Mouse (Mus musculus) heart, postnatal 0 days (tissue): ENCODE data around the gene Fgd6.

Experiments
- CTCF ChIP-seq: IDR thresholded peaks from 2 replicates; pipeline ENCODE4 v1.5.1; 2016; ENCODE audit warnings: antibody characterized with exemption, control low read depth, low read depth
- EP300 ChIP-seq: IDR thresholded peaks from 2 replicates; pipeline ENCODE4 v1.6.1; 2016; ENCODE audit warnings: antibody characterized with exemption, low read depth

DNA sequence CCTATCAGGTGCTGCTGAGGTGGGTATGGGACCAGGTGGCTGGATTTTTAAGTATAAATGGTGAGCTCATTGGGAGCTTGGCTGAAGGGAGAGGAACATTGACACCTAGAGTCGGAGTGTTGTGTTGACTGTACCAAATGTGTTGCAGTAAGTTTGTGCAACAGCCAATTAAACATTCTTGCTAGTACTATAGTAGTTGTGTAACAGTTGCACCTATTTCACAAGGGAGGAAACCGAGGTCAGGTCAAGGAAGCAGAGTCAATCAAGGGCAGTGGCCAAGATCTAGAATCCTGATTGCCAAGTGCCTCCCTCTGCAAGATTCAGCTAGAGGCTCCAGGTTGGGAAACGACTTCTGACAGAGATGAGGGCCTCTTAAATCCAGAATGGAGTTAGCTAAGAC, 62.3 kb downstream of the Fgd6 start:
- TF ChIP-seq CTCF (no peak), EP300 (no peak)
